Mouse (Mus musculus): ENCODE measurements around the gene Gm42417.

GRCm38 (mm10) chr1:36556553-36557456 is 17.6 kb upstream of the Gm42417 start:
- TF ChIP-seq CTCF (IDR thresholded peaks at IDR 0.05; ENCODE audit: borderline replicate concordance, control insufficient read depth, extremely low read depth, insufficient read depth, low read length, poor library complexity) = peak; percentile 94
- TF ChIP-seq POLR2A (IDR thresholded peaks at IDR 0.05; ENCODE audit: control insufficient read depth, extremely low read depth, insufficient read depth, low read length, poor library complexity) = no peak
